Mouse (Mus musculus) heart, adult 11 months (tissue): ENCODE data around the gene Usf1.

Source experiments
- DNase-seq: peaks from one replicate; pipeline ENCODE4 v3.0.0; 2022

The Usf1 gene

GRCm38 (mm10) chr1:171410947-171411484 is at the start of gene Usf1:
TSS of gene Usf1 (plus strand) at chr1:171411313.
- peak; percentile 99 for DNase-seq

GRCm38 (mm10) chr1:171365934-171366333 is 45.2 kb upstream of the Usf1 start:
- peak; percentile 94 for DNase-seq

- DNase-seq: peak; percentile 93
Observed at GRCm38 (mm10) chr1:171369845-171370556, 41.1 kb upstream of the Usf1 start, which contains the start of gene Nectin4. TSS of gene Nectin4 (plus strand) at chr1:171370099.

GRCm38 (mm10) chr1:171372880-171373279 is 38.2 kb upstream of the Usf1 start:
- DNase-seq: no peak

GRCm38 (mm10) chr1:171373946-171374345 is 37.2 kb upstream of the Usf1 start:
- no peak for DNase-seq

GRCm38 (mm10) chr1:171375646-171376097 is 35.4 kb upstream of the Usf1 start:
- no peak for DNase-seq

- DNase-seq: no peak
Observed at GRCm38 (mm10) chr1:171378298-171378697, 32.8 kb upstream of the Usf1 start.

GRCm38 (mm10) chr1:171379935-171380599 is 31.0 kb upstream of the Usf1 start:
- DNase-seq: peak; percentile 98

- peak; percentile 91 for DNase-seq
Observed at GRCm38 (mm10) chr1:171382096-171382620, 29.0 kb upstream of the Usf1 start.

GRCm38 (mm10) chr1:171384361-171384760 is 26.8 kb upstream of the Usf1 start:
- no peak for DNase-seq

GRCm38 (mm10) chr1:171385171-171385570 is 25.9 kb upstream of the Usf1 start:
- DNase-seq: no peak

- no peak for DNase-seq
Observed at GRCm38 (mm10) chr1:171387099-171387498, 24.0 kb upstream of the Usf1 start.

GRCm38 (mm10) chr1:171388376-171389102 is 22.6 kb upstream of the Usf1 start, which contains the start of gene Arhgap30:
TSS of gene Arhgap30 (plus strand) at chr1:171388954.
- DNase-seq: peak; percentile 99

- DNase-seq: peak; percentile 98
Observed at GRCm38 (mm10) chr1:171390101-171390500, 21.0 kb upstream of the Usf1 start.

GRCm38 (mm10) chr1:171401821-171402220 is 9.3 kb upstream of the Usf1 start:
- DNase-seq: no peak

- no peak for DNase-seq
Observed at GRCm38 (mm10) chr1:171402991-171403390, 8.1 kb upstream of the Usf1 start.

GRCm38 (mm10) chr1:171407263-171407662 is 3.9 kb upstream of the Usf1 start:
- peak; percentile 91 for DNase-seq

- DNase-seq: no peak
Observed at GRCm38 (mm10) chr1:171410231-171410630, 882 bp upstream of the Usf1 start.

- DNase-seq: no peak
Observed at GRCm38 (mm10) chr1:171411492-171411941, 404 bp downstream of the Usf1 start.

GRCm38 (mm10) chr1:171412001-171412441 is 908 bp downstream of the Usf1 start:
- DNase-seq: peak; percentile 94

GRCm38 (mm10) chr1:171412446-171412845 is 1.3 kb downstream of the Usf1 start:
- no peak for DNase-seq

- no peak for DNase-seq
Observed at GRCm38 (mm10) chr1:171413608-171414007, 2.5 kb downstream of the Usf1 start.

GRCm38 (mm10) chr1:171418660-171419059 is 7.5 kb downstream of the Usf1 start, which contains the start of gene Tstd1:
TSS of gene Tstd1 (plus strand) at chr1:171418872.
- no peak for DNase-seq
